Mouse (Mus musculus) left cerebral cortex, adult 8-10 months (tissue): ENCODE measurements around the gene Osbpl5. TPM values are rescaled to one million over a fixed set of nuclear protein-coding genes. Genes with fewer than 3 reads are reported as not detected.
A peak's percentile ranks its signal among the peaks of the same experiment; 100 is the strongest.
"Not testable (repeated sequence)": the region's sequence is repeated elsewhere in the genome, so short reads cannot be mapped to it uniquely, and the experiment has no call there.

Experiments used
- DNase-seq, 2 experiments: peaks; one replicate each; pipeline ENCODE4 v3.0.0; 2022; ENCODE audit warnings: low spot score in 2 of 2
- total RNA-seq, 4 experiments: library from RNA; stranded (reverse); gene quantifications; 2 replicates each; pipeline ENCODE4 v1.2.4; 2022

The Osbpl5 gene
- total RNA-seq, 4 experiments from 2014 or later, result 32.1 to 43.1 (median 38.2) TPM

GRCm38 (mm10) chr7:143709395-143709794, 47.4 kb downstream of the Osbpl5 start:
- DNase-seq, result no peak

- peak; percentile 84 to 91 for DNase-seq
These were observed 49.9 kb downstream of the Osbpl5 start for GRCm38 (mm10) chr7:143706697-143707438.

DNA sequence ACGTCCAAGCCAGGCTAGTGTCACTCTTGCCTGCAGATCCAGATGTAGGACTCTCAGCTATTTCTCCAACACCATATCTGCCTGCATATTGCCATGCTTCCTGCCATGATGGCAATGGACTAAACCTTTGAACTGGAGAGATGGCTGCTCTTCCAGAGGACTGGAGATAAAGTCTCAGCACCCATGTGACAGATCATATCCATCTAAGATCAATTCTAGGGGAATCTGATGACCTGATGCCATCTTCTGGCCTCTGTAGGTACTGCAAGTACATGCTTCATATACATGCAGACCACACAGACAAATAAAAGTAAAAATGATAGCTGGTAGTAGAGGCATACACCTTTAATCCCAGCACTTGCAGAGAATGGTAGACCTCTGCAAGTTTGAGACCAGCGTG, 60.6 kb downstream of the Osbpl5 start:
- DNase-seq, result peak in 1 of 2 experiments; percentile 3

DNA sequence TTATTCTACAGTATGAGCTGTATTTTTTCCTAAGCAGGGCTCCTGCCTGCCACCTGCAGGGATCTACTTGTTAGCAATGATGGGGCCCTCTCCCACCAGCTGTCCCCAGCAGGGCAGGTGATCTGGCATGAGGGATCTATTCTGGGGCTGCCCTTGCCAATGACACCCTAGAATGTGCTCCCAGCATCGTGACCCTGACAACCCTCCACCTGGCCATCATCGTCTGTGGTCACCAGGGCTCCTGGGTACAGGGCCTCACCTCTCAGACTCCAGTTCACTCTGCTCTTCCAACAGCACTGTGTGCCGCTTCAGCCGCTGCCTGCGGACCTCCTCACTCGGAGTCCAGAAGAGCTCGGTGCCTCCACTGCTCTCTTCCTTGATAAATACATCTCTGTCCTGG, 62.2 kb downstream of the Osbpl5 start:
- DNase-seq, result peak in 1 of 2 experiments; percentile 3

DNA sequence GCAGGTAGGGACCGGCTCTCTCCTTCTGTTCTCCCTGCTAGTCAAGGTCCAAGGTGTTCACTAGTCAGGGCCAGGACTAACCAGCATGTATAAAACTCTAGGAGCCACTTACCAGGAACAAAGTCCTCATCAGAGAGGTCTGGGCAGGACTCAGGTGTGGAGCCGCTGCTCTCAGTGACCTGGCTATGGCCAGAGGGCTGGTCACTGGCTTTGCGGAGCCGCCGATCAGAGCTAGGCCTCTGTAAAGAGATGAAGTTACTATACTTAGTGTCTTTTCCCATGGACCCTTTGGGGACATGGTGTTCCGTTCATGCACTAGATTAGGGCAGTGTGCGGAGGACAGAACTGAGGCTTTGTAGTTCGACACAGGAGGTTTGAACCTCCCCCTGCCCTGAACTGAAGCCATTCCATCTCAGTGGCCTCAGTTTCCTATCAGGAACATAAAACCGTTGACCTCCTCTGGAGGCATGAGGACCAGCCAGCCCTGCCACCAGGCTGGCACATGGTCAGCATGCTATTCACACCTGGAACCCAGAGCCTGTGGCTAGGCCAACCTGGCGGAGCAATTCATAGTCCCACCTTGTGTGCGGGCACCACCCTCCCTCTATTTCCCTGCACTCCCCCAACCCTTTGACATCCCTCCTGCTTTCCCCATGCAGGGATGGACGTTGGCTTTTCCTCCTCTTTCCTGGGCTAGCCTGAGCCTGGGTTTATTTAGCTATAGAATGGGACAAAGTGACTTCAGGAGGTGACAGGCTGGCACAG, 63.9 kb downstream of the Osbpl5 start:
- DNase-seq, result peak in 1 of 2 experiments; percentile 4

DNA sequence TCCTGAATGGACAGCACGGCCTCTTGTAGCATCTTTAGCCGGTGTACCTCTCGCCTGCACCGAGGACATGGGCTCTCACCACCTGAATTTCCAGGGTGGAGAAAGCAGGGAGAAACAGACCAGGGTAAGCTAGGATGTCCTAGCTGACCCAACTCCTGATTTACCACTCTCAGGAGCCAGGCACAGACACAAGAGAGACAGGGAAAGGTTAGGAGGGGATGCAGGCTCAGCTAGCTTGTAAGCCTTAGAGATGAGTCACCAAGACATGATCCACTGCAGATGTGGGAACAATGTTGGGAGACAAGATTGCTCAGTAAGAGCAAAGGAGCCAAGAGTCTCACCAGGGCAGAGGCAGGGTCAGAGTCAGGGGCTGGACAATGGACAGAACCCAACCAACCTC, 64.9 kb downstream of the Osbpl5 start:
- no peak for DNase-seq

GRCm38 (mm10) chr7:143691181-143691580, 65.6 kb downstream of the Osbpl5 start:
- DNase-seq, result no peak

GRCm38 (mm10) chr7:143689946-143690345, 66.8 kb downstream of the Osbpl5 start:
- DNase-seq, result no peak

- no peak for DNase-seq
These were observed 67.3 kb downstream of the Osbpl5 start for GRCm38 (mm10) chr7:143689481-143689880.

DNA sequence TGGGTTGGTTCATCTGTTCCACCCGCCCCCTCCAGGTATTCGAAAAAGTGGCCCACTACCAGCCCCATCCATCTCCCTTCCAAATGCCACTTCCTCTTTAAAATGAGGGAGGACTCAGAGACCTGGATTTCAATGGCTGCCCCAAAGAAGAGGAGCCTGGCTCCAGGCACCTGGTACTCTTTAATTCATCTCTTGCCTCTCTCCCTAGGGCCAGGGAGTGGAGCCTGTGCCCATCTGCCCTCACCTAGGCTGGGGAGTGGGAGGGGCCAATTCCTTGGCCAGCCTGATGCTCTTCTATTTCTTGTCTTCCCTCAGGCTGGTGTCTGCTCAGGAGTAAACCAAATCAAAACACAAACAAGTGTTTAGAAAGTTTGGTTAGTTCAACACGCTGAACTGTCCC, 70.1 kb downstream of the Osbpl5 start:
- not testable (repeated sequence) for DNase-seq

- not testable (repeated sequence) for DNase-seq
These were observed 70.6 kb downstream of the Osbpl5 start for GRCm38 (mm10) chr7:143686191-143686590.

DNA sequence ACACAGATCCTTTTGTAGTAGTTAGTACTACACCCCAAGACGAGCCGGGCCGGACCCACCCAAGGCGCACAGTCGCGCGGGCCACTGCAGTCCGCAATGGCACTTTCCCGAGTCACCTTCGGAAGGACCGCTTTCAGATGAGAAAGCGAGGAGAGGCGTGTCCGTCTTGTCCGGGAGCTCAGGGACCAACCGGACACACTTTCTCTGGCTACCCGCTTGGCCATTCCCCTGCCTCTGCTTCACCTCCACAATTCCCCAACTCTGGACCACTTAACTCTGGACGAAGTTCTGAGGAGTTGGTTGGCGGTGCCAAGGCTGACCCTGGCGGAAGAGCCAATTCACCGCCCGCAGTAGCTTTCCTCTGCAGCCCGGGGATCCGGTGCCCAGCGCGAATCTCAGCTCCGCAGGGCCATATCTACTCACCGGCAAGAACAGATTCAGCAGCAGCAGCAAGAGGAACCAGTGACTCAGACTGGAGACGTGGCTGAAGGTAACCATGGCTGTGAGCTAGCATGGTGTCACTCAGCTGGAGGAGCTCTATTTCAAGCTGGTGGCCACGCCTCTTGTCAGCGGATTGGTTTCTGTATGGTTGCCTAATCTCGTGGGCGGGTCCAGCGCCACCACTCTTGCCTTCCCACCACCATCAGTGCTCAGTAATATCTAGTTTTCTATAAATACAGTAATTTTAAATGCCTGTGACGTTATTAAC, 71.3 kb downstream of the Osbpl5 start, which contains the start of gene Tnfrsf23:
Gene Tnfrsf23, minus strand, starts transcription at position 514 of the 709 bp plus-strand sequence.
- DNase-seq, result peak; percentile 48 to 73

DNA sequence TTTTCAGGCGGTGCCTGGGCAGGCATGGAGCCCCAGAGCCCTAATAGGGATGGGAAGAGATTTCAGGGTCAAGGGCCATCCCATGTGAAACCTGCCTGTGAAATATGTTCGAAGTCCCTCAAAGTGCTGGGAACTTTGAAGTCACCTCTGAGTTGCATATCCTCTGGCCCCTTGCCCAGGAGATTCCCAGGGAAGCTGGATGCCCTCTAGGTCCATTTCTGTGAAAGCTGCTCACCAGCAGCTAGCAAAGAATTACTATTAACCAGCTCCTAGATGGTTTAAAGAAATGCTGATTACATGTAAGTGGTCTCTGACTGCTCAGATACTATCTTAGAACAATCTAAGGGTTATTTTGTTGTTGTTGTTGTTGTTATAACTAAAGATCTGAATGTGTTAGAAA, 72.2 kb downstream of the Osbpl5 start:
- not testable (repeated sequence) for DNase-seq

DNA sequence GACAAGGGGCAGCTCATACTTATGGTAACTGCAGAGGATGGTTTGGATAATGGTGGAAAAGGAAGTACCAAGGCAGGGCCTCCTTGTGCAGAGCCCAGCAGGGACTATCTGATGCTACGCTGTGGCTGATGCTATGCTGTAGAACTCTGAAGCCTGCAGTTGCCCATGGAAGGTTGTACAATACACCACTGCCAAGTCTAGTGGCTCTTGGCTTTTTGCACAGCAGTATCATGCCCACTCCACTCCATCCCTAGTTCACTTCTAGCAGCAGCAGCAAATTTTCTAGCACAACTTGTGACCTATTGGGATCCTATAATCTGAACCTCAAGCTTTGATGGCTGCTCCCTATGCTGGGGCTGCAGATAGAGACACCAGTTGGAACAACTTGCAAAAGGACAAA, 75.2 kb downstream of the Osbpl5 start:
- DNase-seq, result no peak

- not testable (repeated sequence) for DNase-seq
These were observed 75.9 kb downstream of the Osbpl5 start for GRCm38 (mm10) chr7:143680836-143681235.

GRCm38 (mm10) chr7:143679650-143680049, 77.1 kb downstream of the Osbpl5 start:
- DNase-seq, result not testable (repeated sequence)

GRCm38 (mm10) chr7:143666427-143667311, 90.1 kb downstream of the Osbpl5 start:
- no peak for DNase-seq

DNA sequence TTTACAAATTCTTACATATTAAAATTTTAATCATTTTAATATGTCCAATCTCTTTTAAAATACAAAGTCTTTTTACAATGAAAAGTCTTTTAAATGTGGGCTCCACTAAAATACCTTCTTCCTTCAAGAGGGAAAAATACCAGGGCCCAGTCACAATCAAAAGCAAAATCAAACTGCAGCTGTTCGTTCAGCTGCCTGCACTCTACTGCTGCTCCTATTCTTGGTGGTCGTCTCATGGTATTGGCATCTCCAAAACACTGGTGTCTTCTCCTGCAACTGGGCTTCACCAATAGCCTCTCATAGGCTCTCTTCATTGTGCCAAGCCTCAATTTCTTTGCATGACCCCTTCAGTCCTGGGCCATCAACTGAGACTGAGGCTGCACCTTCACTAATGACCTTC, 93.3 kb downstream of the Osbpl5 start:
- no peak for DNase-seq

- no peak for DNase-seq
These were observed 96.0 kb downstream of the Osbpl5 start for GRCm38 (mm10) chr7:143660797-143661196.

DNA sequence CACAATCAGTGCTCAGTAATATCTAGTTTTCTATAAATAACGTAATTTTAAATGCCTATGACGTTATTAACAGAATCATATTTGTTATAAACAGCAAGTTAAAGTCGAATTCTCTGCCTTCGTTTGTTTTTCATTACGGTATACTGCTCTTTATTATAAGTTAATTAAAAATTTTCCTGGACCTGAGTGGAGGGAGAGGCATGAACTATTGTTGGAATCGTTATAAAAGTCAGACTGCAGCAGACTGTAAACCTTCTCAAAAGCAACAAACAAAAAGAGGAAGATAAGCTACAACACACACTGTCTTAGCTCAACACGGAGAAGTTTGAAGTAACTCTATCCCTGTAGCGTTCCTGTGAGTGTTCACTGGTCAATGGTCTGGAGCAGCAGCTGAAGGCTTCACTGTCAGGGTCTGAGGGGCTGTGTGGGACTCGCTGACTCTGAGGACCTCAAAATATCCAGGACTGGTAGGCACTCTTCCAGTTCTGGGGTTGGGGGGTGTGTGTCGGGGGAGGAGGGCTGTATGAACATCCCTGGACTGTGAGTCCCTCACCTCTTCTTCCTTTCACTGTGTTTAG, 106.9 kb downstream of the Osbpl5 start:
- DNase-seq, result not testable (repeated sequence)
